Mouse (Mus musculus): ENCODE measurements at regions not wholly inside any gene's neighbourhood (a gene's known extent, or its start where the extent isn't known, plus 50 kb on each side); places are given as distances from the start of the nearest gene placed in this dataset.
"Not testable (repeated sequence)": the region's sequence is repeated elsewhere in the genome, so short reads cannot be mapped to it uniquely, and the experiment has no call there.

- WGBS, result 70% methylated on average over 1 of the region's 1 CpGs
- no peak for ATAC-seq (ENCODE audit: low FRiP score, low read depth)
- Histone ChIP-seq H3K4me2 (replicated peaks) (no peak overlapping the region), H3K36me3 (no peaks in the 10 kb centered on the region), H3K9me3 (no peaks in the 10 kb centered on the region), H3K27ac (no peak overlapping the region), H3K27me3 (no peaks in the 10 kb centered on the region), H3K9ac (no peak overlapping the region), H3K4me1 (peaks cover 2% of the 10 kb centered on the region; the same call in 1 of the 2 replicates), H3K4me3 (no peak overlapping the region)
Observed at GRCm38 (mm10) chr2:79030990-79031389, 163.1 kb downstream of the Ube2e3 start.

- Histone ChIP-seq H3K9me3 (no peaks in the 10 kb centered on the region), H3K4me3 (no peak overlapping the region), H3K4me2 (replicated peaks) (no peak overlapping the region), H3K9ac (no peak overlapping the region), H3K36me3 (no peaks in the 10 kb centered on the region), H3K27me3 (no peaks in the 10 kb centered on the region), H3K4me1 (0 out of 2 replicates have a peak, but pooled peaks cover 4% of the 10 kb centered on the region), H3K27ac (no peak overlapping the region)
- ATAC-seq (ENCODE audit: low FRiP score, low read depth), result no peak
- WGBS, result 81% methylated on average over 2 of the region's 2 CpGs
Observed at GRCm38 (mm10) chr2:79036296-79036695, 168.4 kb downstream of the Ube2e3 start.

GRCm38 (mm10) chr2:79038624-79039023 is 170.7 kb downstream of the Ube2e3 start:
- ATAC-seq (ENCODE audit: low FRiP score, low read depth), result no peak
- 65% methylated on average over 5 of the region's 5 CpGs for WGBS

GRCm38 (mm10) chr2:79044804-79045203 is 176.9 kb downstream of the Ube2e3 start:
- H3K27ac ChIP-seq; H3K9ac ChIP-seq; H3K36me3 ChIP-seq; H3K4me3 ChIP-seq; H3K27me3 ChIP-seq; H3K4me2 ChIP-seq (replicated peaks); H3K9me3 ChIP-seq: not testable (repeated sequence)
- 38% methylated on average over 3 of the region's 3 CpGs for WGBS
- ATAC-seq (ENCODE audit: low FRiP score, low read depth), result peak; percentile 89
- peaks cover 15% of the 10 kb centered on the region; the same call in 1 of the 2 replicates for H3K4me1 ChIP-seq

More at GRCm38 (mm10) chr2:79038624-79039023, 170.7 kb downstream of the Ube2e3 start:
- H3K36me3 ChIP-seq, result no peaks in the 10 kb centered on the region
- H3K4me1 ChIP-seq, result 0 out of 2 replicates have a peak, but pooled peaks cover 4% of the 10 kb centered on the region
- H3K9me3 ChIP-seq, result no peaks in the 10 kb centered on the region
- H3K9ac ChIP-seq, result no peak overlapping the region
- H3K27me3 ChIP-seq, result no peaks in the 10 kb centered on the region
- H3K4me3 ChIP-seq, result no peak overlapping the region
- H3K27ac ChIP-seq, result no peak overlapping the region
- H3K4me2 ChIP-seq (replicated peaks), result no peak overlapping the region

GRCm38 (mm10) chr2:79045508-79045907 is 177.6 kb downstream of the Ube2e3 start:
- H3K4me1 ChIP-seq, result peaks cover 16% of the 10 kb centered on the region
- 70% methylated on average over 4 of the region's 4 CpGs for WGBS
- H3K4me2 ChIP-seq (replicated peaks), result no peak overlapping the region
- H3K9ac ChIP-seq, result no peak overlapping the region
- no peak for ATAC-seq (ENCODE audit: low FRiP score, low read depth)
- no peak overlapping the region for H3K4me3 ChIP-seq
- H3K36me3 ChIP-seq, result no peaks in the 10 kb centered on the region
- H3K27me3 ChIP-seq, result no peaks in the 10 kb centered on the region
- no peak overlapping the region; the same call in 1 of the 2 replicates for H3K27ac ChIP-seq
- no peaks in the 10 kb centered on the region for H3K9me3 ChIP-seq

GRCm38 (mm10) chr2:79048020-79048419 is 180.1 kb downstream of the Ube2e3 start:
- no peak overlapping the region for H3K4me3 ChIP-seq
- ATAC-seq (ENCODE audit: low FRiP score, low read depth), result no peak
- H3K4me2 ChIP-seq (replicated peaks), result no peak overlapping the region
- H3K9me3 ChIP-seq, result no peaks in the 10 kb centered on the region
- peaks cover 20% of the 10 kb centered on the region for H3K4me1 ChIP-seq
- H3K36me3 ChIP-seq, result no peaks in the 10 kb centered on the region
- no peak overlapping the region for H3K9ac ChIP-seq
- WGBS, result 68% methylated on average over 7 of the region's 7 CpGs
- H3K27me3 ChIP-seq, result no peaks in the 10 kb centered on the region
- no peak overlapping the region for H3K27ac ChIP-seq

- Histone ChIP-seq H3K4me1 (peaks cover 18% of the 10 kb centered on the region), H3K36me3 (no peaks in the 10 kb centered on the region), H3K9ac (no peak overlapping the region), H3K27ac (no peak overlapping the region), H3K27me3 (no peaks in the 10 kb centered on the region), H3K4me3 (no peak overlapping the region), H3K9me3 (no peaks in the 10 kb centered on the region), H3K4me2 (replicated peaks) (no peak overlapping the region)
- WGBS, result 85% methylated on average over 5 of the region's 5 CpGs
- ATAC-seq (ENCODE audit: low FRiP score, low read depth), result no peak
Observed at GRCm38 (mm10) chr2:79048777-79049537, 181.0 kb downstream of the Ube2e3 start.

- H3K27me3 ChIP-seq, result no peaks in the 10 kb centered on the region
- 50% methylated on average over 1 of the region's 1 CpGs for WGBS
- no peak overlapping the region for H3K9ac ChIP-seq
- H3K4me3 ChIP-seq, result no peak overlapping the region
- H3K4me2 ChIP-seq (replicated peaks), result no peak overlapping the region
- H3K27ac ChIP-seq, result 0 out of 2 replicates have a peak overlapping the region, but pooled peaks have one; percentile 39
- ATAC-seq (ENCODE audit: low FRiP score, low read depth), result no peak
- peaks cover 12% of the 10 kb centered on the region for H3K4me1 ChIP-seq
- no peaks in the 10 kb centered on the region for H3K36me3 ChIP-seq
- no peaks in the 10 kb centered on the region for H3K9me3 ChIP-seq
Observed at GRCm38 (mm10) chr2:79050495-79051046, 182.6 kb downstream of the Ube2e3 start.

- Histone ChIP-seq H3K9me3 (no peaks in the 10 kb centered on the region), H3K4me3 (no peak overlapping the region), H3K4me1 (peaks cover 9% of the 10 kb centered on the region), H3K36me3 (no peaks in the 10 kb centered on the region), H3K27me3 (no peaks in the 10 kb centered on the region), H3K9ac (no peak overlapping the region), H3K4me2 (replicated peaks) (no peak overlapping the region), H3K27ac (no peak overlapping the region)
- ATAC-seq (ENCODE audit: low FRiP score, low read depth), result no peak
- WGBS, result 79% methylated on average over 1 of the region's 1 CpGs
Observed at GRCm38 (mm10) chr2:79052226-79052625, 184.3 kb downstream of the Ube2e3 start.

- Histone ChIP-seq H3K27me3 (no peaks in the 10 kb centered on the region), H3K4me3 (no peak overlapping the region), H3K4me2 (replicated peaks) (no peak overlapping the region), H3K27ac (no peak overlapping the region), H3K9ac (no peak overlapping the region), H3K9me3 (no peaks in the 10 kb centered on the region), H3K36me3 (no peaks in the 10 kb centered on the region), H3K4me1 (peaks cover 1% of the 10 kb centered on the region)
- ATAC-seq (ENCODE audit: low FRiP score, low read depth), result no peak
- WGBS, result 77% methylated on average over 2 of the region's 2 CpGs
Observed at GRCm38 (mm10) chr2:79056138-79056537, 188.2 kb downstream of the Ube2e3 start.

- Histone ChIP-seq H3K27ac (no peak overlapping the region), H3K4me1 (peaks cover 8% of the 10 kb centered on the region; the same call in 1 of the 2 replicates), H3K9me3 (no peaks in the 10 kb centered on the region), H3K4me2 (replicated peaks) (no peak overlapping the region), H3K9ac (no peak overlapping the region), H3K27me3 (no peaks in the 10 kb centered on the region), H3K36me3 (no peaks in the 10 kb centered on the region), H3K4me3 (no peak overlapping the region)
- 74% methylated on average over 7 of the region's 7 CpGs for WGBS
- ATAC-seq (ENCODE audit: low FRiP score, low read depth), result no peak
Observed at GRCm38 (mm10) chr2:79059115-79059943, 191.4 kb downstream of the Ube2e3 start.

GRCm38 (mm10) chr2:79059944-79060238 is 192.0 kb downstream of the Ube2e3 start:
- H3K9me3 ChIP-seq, result no peaks in the 10 kb centered on the region
- H3K27ac ChIP-seq, result no peak overlapping the region
- H3K4me1 ChIP-seq, result peaks cover 8% of the 10 kb centered on the region; the same call in 1 of the 2 replicates
- H3K36me3 ChIP-seq, result no peaks in the 10 kb centered on the region
- H3K27me3 ChIP-seq, result no peaks in the 10 kb centered on the region
- WGBS, result 81% methylated on average over 4 of the region's 4 CpGs
- no peak for ATAC-seq (ENCODE audit: low FRiP score, low read depth)
- H3K4me2 ChIP-seq (replicated peaks), result no peak overlapping the region
- H3K9ac ChIP-seq, result no peak overlapping the region
- no peak overlapping the region for H3K4me3 ChIP-seq

All from limb, embryonic 13.5 days (tissue).